Mouse (Mus musculus) kidney, embryonic 15.5 days (tissue): ENCODE results near the gene Adgrd1. TPM values are rescaled to one million over a fixed set of nuclear protein-coding genes. Genes with fewer than 3 reads are reported as not detected.

Experiments
- ATAC-seq: fragments of 200-750 bp; cut with Nextera tagmentation; replicated peaks from 2 replicates; pipeline ENCODE4 v1.8.0; 2017; ENCODE audit warnings: moderate TSS enrichment; ENCODE audit not compliant: low FRiP score
- H3K27ac ChIP-seq: fragments of 300-500 bp; sonication (generic); 2 replicates; pipeline ENCODE4 v1.5.1; 2015; ENCODE audit warnings: mild to moderate bottlenecking, inconsistent platforms
- H3K27me3 ChIP-seq: fragments of 300-500 bp; sonication (generic); 2 replicates; pipeline ENCODE4 v1.6.1; 2015; ENCODE audit warnings: inconsistent platforms
- H3K36me3 ChIP-seq: fragments of 300-500 bp; sonication (generic); 2 replicates; pipeline ENCODE4 v1.6.1; 2015; ENCODE audit warnings: inconsistent platforms
- H3K4me1 ChIP-seq: fragments of 300-500 bp; sonication (generic); 2 replicates; pipeline ENCODE4 v1.6.1; 2015; ENCODE audit warnings: inconsistent platforms
- H3K4me2 ChIP-seq: fragments of 300-500 bp; sonication (generic); 2 replicates; pipeline ENCODE4 v1.6.1; 2015; ENCODE audit warnings: moderate library complexity, mild to moderate bottlenecking, inconsistent platforms
- H3K4me3 ChIP-seq: fragments of 300-500 bp; sonication (generic); replicated peaks from 2 replicates; pipeline ENCODE4 v1.5.1; 2015; ENCODE audit warnings: mild to moderate bottlenecking, inconsistent platforms
- H3K9ac ChIP-seq: fragments of 300-500 bp; sonication (generic); 2 replicates; pipeline ENCODE4 v1.6.1; 2015; ENCODE audit warnings: mild to moderate bottlenecking, inconsistent platforms
- H3K9me3 ChIP-seq: fragments of 300-500 bp; sonication (generic); replicated peaks from 2 replicates; pipeline ENCODE4 v1.6.1; 2016; ENCODE audit warnings: inconsistent platforms
- WGBS: fragments of 180-500 bp; shearing (Covaris S2); methylation state at CpG from one replicate; pipeline ENCODE4 v1.1.7; 2015; ENCODE audit warnings: mixed read lengths; 5-methylcytosine and 5-hydroxymethylcytosine counted together
- polyA plus RNA-seq: library from polyadenylated mRNA; unstranded; fragments of >200 nt; fragmentation: Nextera tagmentation; extraction: Ambion mirVana; gene quantifications from 2 replicates; pipeline ENCODE4 v1.2.1, GENCODE M21; 2015

The Adgrd1 gene
- polyA plus RNA-seq, 1 experiment from 2014 or later: 1.8 TPM

GRCm38 (mm10) chr5:129138576-129138975 is 42.0 kb downstream of the Adgrd1 start:
- Histone ChIP-seq H3K9ac (no peak overlapping the region), H3K9me3 (no peaks in the 10 kb centered on the region), H3K4me2 (no peak overlapping the region), H3K4me1 (peaks cover 8% of the 10 kb centered on the region), H3K36me3 (no peaks in the 10 kb centered on the region), H3K27me3 (no peaks in the 10 kb centered on the region), H3K4me3 (no peak overlapping the region), H3K27ac (no peak overlapping the region)
- ATAC-seq: no peak
- 56% methylated on average over 15 of the region's 15 CpGs for WGBS

DNA sequence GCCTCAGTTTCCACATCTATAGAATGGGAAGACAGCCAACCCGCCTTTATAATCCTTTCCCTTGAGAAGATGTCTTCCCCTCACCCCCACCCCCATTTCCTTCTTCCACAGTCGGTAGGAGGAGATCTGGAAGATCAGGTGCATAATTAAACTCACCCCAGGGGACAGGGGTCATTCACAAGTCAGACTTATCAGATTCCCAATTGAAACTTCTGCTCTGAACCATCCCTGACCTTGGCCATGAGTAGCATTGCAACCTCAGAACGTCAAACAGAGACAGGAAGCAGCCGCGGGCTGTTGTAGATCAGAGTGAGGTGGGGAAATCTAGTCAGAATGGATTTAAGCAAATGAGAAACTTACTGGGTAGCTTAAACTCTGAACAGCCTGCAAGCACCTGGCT is 46.3 kb downstream of the Adgrd1 start:
- H3K36me3 ChIP-seq: no peaks in the 10 kb centered on the region
- H3K27me3 ChIP-seq: 0 out of 2 replicates have a peak, but pooled peaks cover 3% of the 10 kb centered on the region
- no peaks in the 10 kb centered on the region for H3K9me3 ChIP-seq
- peaks cover 23% of the 10 kb centered on the region for H3K4me1 ChIP-seq
- no peak overlapping the region for H3K4me3 ChIP-seq
- ATAC-seq: no peak
- no peak overlapping the region for H3K27ac ChIP-seq
- 30% methylated on average over 5 of the region's 5 CpGs for WGBS
- H3K9ac ChIP-seq: no peak overlapping the region
- H3K4me2 ChIP-seq: no peak overlapping the region

GRCm38 (mm10) chr5:129145307-129145935 is 48.9 kb downstream of the Adgrd1 start:
- ATAC-seq: no peak
- H3K27ac ChIP-seq: no peak overlapping the region
- WGBS: 73% methylated on average over 8 of the region's 8 CpGs

DNA sequence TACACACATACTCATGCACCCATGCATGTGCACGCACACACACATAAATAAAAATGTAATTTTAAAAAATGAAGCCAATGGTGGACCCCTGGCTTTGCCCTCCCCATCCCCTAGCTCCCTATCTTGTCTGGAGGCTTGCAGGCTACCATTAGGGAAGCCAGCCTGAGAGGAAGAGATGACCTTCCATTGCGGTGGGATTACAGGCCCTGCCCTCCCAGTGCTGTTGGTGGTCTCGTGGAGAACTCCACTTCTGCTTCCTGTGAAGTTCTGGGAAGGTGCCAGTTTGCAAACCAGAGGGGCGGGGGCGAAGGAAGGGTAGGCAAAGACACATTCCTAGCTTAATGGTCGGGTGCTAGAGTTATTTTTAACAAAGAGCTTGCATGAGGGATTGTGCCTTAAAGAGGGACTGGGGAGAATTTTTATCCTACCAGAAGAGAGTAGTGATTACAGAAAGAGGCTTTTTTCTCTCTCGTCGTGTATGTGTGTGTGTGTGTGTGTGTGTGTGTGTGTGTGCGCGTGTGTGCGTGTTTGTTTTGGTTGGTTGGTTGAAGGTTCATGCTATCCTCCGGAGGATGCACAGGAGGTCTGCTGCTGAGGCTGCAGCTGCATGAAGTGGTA is 50.5 kb downstream of the Adgrd1 start:
- Histone ChIP-seq H3K27ac (no peak overlapping the region), H3K27me3 (peaks cover 11% of the 10 kb centered on the region; the same call in 1 of the 2 replicates), H3K9ac (no peak overlapping the region), H3K4me2 (no peak overlapping the region), H3K4me1 (peaks cover 35% of the 10 kb centered on the region), H3K9me3 (no peaks in the 10 kb centered on the region), H3K36me3 (no peaks in the 10 kb centered on the region), H3K4me3 (no peak overlapping the region)
- 58% methylated on average over 12 of the region's 12 CpGs for WGBS
- ATAC-seq: no peak

More at GRCm38 (mm10) chr5:129145307-129145935, 48.9 kb downstream of the Adgrd1 start:
- Histone ChIP-seq H3K4me1 (peaks cover 23% of the 10 kb centered on the region), H3K27me3 (0 out of 2 replicates have a peak, but pooled peaks cover 6% of the 10 kb centered on the region), H3K4me2 (no peak overlapping the region), H3K36me3 (no peaks in the 10 kb centered on the region), H3K4me3 (no peak overlapping the region), H3K9ac (no peak overlapping the region), H3K9me3 (no peaks in the 10 kb centered on the region)

GRCm38 (mm10) chr5:129148485-129148884 is 51.9 kb downstream of the Adgrd1 start:
- Histone ChIP-seq H3K27me3 (peaks cover 18% of the 10 kb centered on the region; the same call in 1 of the 2 replicates), H3K4me1 (peaks cover 28% of the 10 kb centered on the region), H3K9ac (no peak overlapping the region), H3K27ac (no peak overlapping the region), H3K4me3 (no peak overlapping the region), H3K4me2 (no peak overlapping the region), H3K9me3 (no peaks in the 10 kb centered on the region), H3K36me3 (no peaks in the 10 kb centered on the region)
- no peak for ATAC-seq
- 62% methylated on average over 9 of the region's 9 CpGs for WGBS

DNA sequence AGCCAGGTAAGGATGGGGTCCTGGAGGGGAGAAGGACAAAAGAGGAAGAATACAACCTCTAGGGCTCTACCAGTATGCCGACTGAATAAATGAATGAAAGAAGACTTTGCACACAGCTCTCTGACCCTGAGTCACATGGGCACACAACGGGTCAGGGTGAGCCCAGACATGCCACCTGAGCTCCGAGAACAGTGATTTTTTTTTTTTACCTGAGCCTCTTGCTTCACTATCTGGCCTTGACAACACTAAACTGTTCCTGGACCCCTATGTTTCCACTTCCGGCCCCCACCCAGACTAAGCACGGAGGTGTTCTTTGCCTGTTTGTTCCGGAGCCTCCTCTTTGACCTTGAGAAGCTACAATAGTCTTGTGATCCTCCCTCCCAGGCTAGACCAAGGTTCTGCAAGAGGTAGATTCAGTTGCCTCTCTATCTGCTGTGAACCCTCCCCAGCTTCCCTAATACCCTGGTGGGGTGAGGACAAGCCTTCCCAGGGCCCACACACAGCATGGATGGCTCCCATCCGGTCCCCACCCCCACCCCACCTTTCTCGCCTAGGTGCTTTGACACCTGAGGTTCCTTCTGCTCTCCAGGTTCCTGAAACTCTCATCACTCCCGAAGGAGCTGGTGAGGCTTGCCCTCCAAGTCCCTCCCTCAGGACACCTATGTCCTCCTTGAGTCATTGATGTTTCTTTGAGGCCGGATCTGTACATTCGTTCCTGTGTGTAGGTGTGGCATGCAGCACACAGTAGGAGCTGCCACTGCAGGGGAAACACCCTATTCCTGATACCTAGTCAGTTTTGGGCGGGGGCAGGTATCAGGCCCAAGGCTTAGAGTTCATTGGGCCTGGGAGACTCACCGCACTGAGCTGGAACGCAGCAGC is 58.7 kb downstream of the Adgrd1 start:
- ATAC-seq: no peak
- no peak overlapping the region for H3K4me2 ChIP-seq
- H3K27me3 ChIP-seq: peaks cover 13% of the 10 kb centered on the region; the same call in 1 of the 2 replicates
- H3K36me3 ChIP-seq: no peaks in the 10 kb centered on the region
- H3K9ac ChIP-seq: no peak overlapping the region
- H3K4me3 ChIP-seq: no peak overlapping the region
- no peaks in the 10 kb centered on the region for H3K9me3 ChIP-seq
- peaks cover 21% of the 10 kb centered on the region for H3K4me1 ChIP-seq
- H3K27ac ChIP-seq: no peak overlapping the region
- WGBS: 78% methylated on average over 14 of the region's 14 CpGs

GRCm38 (mm10) chr5:129155902-129156311 is 59.4 kb downstream of the Adgrd1 start:
- Histone ChIP-seq H3K4me3 (no peak overlapping the region), H3K9me3 (no peaks in the 10 kb centered on the region), H3K27me3 (peaks cover 11% of the 10 kb centered on the region; the same call in 1 of the 2 replicates), H3K27ac (no peak overlapping the region), H3K9ac (no peak overlapping the region), H3K4me1 (peaks cover 23% of the 10 kb centered on the region), H3K36me3 (no peaks in the 10 kb centered on the region), H3K4me2 (no peak overlapping the region)
- 27% methylated on average over 9 of the region's 9 CpGs for WGBS
- ATAC-seq: no peak

DNA sequence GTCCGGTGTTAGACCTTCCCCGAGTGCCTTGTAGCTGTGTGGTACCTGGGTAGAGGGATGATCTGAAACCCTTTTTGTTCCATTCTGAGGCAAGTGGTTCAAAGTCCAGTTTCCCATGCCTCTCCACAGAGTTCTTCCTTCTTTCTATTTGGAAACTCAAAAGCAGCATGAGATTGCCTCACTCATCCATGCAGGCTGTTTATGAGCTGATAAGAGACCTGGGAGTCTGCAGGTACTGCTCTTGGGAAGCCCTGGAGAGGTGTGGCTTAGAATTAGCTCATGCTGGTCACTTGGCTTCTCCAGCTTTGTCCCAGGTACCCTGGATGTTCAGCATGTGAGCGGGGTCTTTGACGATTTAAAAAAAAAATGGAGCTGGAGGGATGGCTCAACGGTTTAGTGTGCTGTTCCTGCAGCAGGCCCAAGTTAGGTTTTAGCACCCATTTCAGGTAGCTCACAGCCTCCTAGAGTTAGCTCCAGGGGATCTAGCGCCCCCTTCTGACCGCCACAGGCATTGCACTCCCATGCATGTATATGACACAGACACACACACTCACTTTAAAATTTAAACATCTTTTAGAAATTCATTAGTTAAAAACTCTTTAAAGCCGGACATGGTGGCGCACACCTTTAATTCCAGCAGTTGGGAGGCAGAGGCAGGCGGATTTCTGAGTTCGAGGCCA is 65.0 kb downstream of the Adgrd1 start:
- no peak for ATAC-seq
- 82% methylated on average over 11 of the region's 11 CpGs for WGBS
- no peaks in the 10 kb centered on the region for H3K36me3 ChIP-seq

DNA sequence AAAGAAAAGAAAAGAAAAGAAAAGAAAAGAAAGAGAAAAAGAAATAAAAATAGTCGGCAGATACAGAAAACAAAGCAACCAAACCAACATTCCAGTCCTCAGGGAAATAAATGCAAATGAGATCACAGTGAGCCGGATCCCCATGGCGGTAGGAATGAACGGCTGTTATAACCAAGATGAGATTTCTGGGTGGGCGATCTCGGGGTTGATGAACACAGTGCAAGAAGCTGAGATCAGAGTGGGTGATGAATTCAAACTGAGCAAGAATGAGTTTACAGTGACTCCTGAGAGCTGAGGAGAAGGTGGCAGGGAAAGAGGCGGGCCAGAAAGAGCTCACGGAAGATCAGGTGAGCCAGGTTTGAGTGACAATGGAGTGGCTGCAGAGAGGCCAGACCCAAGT is 66.9 kb downstream of the Adgrd1 start:
- no peaks in the 10 kb centered on the region for H3K9me3 ChIP-seq
- no peaks in the 10 kb centered on the region for H3K27me3 ChIP-seq
- H3K27ac ChIP-seq: peak overlapping the region; percentile 90
- no peaks in the 10 kb centered on the region for H3K36me3 ChIP-seq
- no peak overlapping the region for H3K4me3 ChIP-seq
- ATAC-seq: no peak
- no peak overlapping the region for H3K9ac ChIP-seq
- 72% methylated on average over 8 of the region's 8 CpGs for WGBS
- peaks cover 50% of the 10 kb centered on the region for H3K4me1 ChIP-seq
- H3K4me2 ChIP-seq: no peak overlapping the region

More for the DNA sequence above, 65.0 kb downstream of the Adgrd1 start:
- H3K4me2 ChIP-seq: no peak overlapping the region
- H3K27me3 ChIP-seq: no peaks in the 10 kb centered on the region
- peaks cover 47% of the 10 kb centered on the region for H3K4me1 ChIP-seq
- H3K9me3 ChIP-seq: no peaks in the 10 kb centered on the region
- 0 out of 2 replicates have a peak overlapping the region, but pooled peaks have one; percentile 3 for H3K27ac ChIP-seq
- no peak overlapping the region for H3K9ac ChIP-seq
- H3K4me3 ChIP-seq: no peak overlapping the region

DNA sequence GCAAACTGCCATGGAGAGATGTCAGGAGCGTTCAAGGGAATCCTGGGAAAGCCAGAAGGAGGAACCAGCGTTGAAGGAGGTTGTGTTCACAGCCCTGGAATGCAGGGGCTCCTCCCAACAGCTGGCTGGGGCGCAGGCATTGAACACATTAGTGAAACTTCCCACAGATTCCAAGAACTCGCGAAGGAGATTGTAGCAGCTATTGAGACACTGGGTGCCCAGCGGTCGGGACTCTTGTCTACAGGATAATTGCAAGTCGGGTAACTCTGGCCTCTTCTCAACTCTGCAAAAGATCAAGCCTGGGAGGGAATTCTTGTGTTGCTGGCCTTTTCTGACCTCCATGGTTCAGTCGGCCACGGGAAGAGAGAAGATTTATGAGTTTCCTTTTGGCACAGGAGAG is 67.5 kb downstream of the Adgrd1 start:
- Histone ChIP-seq H3K27ac (peak overlapping the region; percentile 90), H3K9me3 (no peaks in the 10 kb centered on the region), H3K27me3 (no peaks in the 10 kb centered on the region), H3K4me3 (no peak overlapping the region), H3K4me1 (peaks cover 51% of the 10 kb centered on the region), H3K36me3 (no peaks in the 10 kb centered on the region), H3K4me2 (0 out of 2 replicates have a peak overlapping the region, but pooled peaks have one; percentile 32), H3K9ac (no peak overlapping the region)
- ATAC-seq: peak; percentile 45; the same call in 1 of the 2 replicates
- WGBS: 6% methylated on average over 10 of the region's 10 CpGs

DNA sequence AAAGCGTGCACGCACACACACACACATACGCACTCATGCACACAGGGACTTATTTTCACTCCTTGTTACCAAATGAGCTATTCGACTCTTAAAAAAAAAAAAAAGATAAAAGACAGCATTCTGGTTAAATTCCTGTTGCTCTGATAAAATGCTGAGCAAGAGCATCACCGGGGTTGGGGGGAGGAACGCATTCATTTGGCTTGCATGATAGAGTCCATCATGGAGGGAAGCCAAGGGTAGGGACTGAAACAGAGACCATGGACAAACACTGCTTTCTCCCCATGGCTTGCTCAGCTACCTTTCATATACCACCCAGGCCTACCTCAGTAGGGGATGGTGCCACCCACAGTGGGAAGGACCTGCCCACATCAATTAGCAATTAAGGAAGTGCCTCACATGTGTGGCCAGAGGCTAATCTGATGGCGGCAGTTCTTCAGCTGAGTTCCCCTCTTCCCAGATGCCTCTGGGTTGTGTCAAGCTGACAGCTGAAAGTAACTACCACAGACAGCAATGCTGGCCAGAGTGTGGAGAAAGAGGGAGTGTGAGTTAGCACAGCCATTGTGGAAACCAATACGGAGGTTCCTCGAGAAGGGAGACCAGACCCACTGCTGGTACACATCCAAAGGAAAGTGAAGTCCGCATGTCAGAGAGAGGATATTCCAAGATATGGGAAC is 68.5 kb downstream of the Adgrd1 start:
- Histone ChIP-seq H3K4me2 (no peak overlapping the region), H3K36me3 (no peaks in the 10 kb centered on the region), H3K9ac (no peak overlapping the region), H3K9me3 (no peaks in the 10 kb centered on the region), H3K4me3 (no peak overlapping the region), H3K27ac (peak overlapping the region; percentile 90), H3K4me1 (peaks cover 58% of the 10 kb centered on the region), H3K27me3 (no peaks in the 10 kb centered on the region)
- no peak for ATAC-seq
- 72% methylated on average over 10 of the region's 10 CpGs for WGBS
